Mouse (Mus musculus) lung, postnatal 0 days (tissue): Measurements from ENCODE around the gene Magi1. TPM values are rescaled to one million over a fixed set of nuclear protein-coding genes. Genes with fewer than 3 reads are reported as not detected.

Experiments used
- ATAC-seq: fragments of 200-750 bp; cut with Nextera tagmentation; 2 replicates; pipeline ENCODE4 v1.8.0; 2017; ENCODE audit warnings: moderate library complexity
- DNase-seq: peaks from one replicate; pipeline ENCODE4 v3.0.0-alpha.2; 2016; ENCODE audit warnings: low spot score
- H3K27ac ChIP-seq: fragments of 300-500 bp; sonication (generic); 2 replicates; pipeline ENCODE4 v1.5.1; 2014; ENCODE audit warnings: antibody characterized with exemption, mild to moderate bottlenecking, low read length, mixed read lengths
- H3K27me3 ChIP-seq: fragments of 300-500 bp; sonication (generic); replicated peaks from 2 replicates; pipeline ENCODE4 v1.6.1; 2014; ENCODE audit warnings: low read length, mixed read lengths; ENCODE audit not compliant: insufficient read depth
- H3K36me3 ChIP-seq: fragments of 300-500 bp; sonication (generic); 2 replicates; pipeline ENCODE4 v1.6.1; 2014; ENCODE audit warnings: low read length, mixed read lengths; ENCODE audit not compliant: insufficient read depth
- H3K4me1 ChIP-seq: fragments of 300-500 bp; sonication (generic); 2 replicates; pipeline ENCODE4 v1.6.1; 2014; ENCODE audit warnings: antibody characterized with exemption, low read depth, low read length, mixed read lengths; ENCODE audit not compliant: insufficient read depth
- H3K4me2 ChIP-seq: fragments of 300-500 bp; sonication (generic); replicated peaks from 2 replicates; pipeline ENCODE4 v1.6.1; 2014; ENCODE audit warnings: low read depth, mild to moderate bottlenecking, low read length, moderate library complexity, mixed read lengths
- H3K4me3 ChIP-seq: fragments of 300-500 bp; sonication (generic); 2 replicates; pipeline ENCODE4 v1.5.1; 2014; ENCODE audit warnings: low read depth, low read length
- H3K9ac ChIP-seq: fragments of 300-500 bp; sonication (generic); replicated peaks from 2 replicates; pipeline ENCODE4 v1.6.1; 2014; ENCODE audit warnings: low read depth, mild to moderate bottlenecking
- H3K9me3 ChIP-seq: fragments of 300-500 bp; sonication (generic); 2 replicates; pipeline ENCODE4 v1.6.1; 2016; ENCODE audit warnings: low read length, mixed read lengths
- CTCF ChIP-seq: IDR thresholded peaks from 2 replicates; pipeline ENCODE4 v1.5.1; 2016; ENCODE audit warnings: antibody characterized with exemption, mild to moderate bottlenecking
- EP300 ChIP-seq: IDR thresholded peaks from 2 replicates; pipeline ENCODE4 v1.6.1; 2016; ENCODE audit warnings: antibody characterized with exemption, mild to moderate bottlenecking, control low read depth
- WGBS: fragments of 180-500 bp; shearing (Covaris S2); extraction: QIAGEN DNeasy Blood & Tissue Kit; methylation state at CpG from one replicate; pipeline ENCODE4 v1.1.7; 2014; 5-methylcytosine and 5-hydroxymethylcytosine counted together
- polyA plus RNA-seq: library from polyadenylated mRNA; unstranded; fragments of >200 nt; fragmentation: Nextera tagmentation; extraction: Ambion mirVana; gene quantifications from 2 replicates; pipeline ENCODE4 v1.2.1, GENCODE M21; 2015

Magi1 gene
- polyA plus RNA-seq, 1 experiment from 2014 or later: 10.7 TPM

- no peaks in the 10 kb centered on the region for H3K9me3 ChIP-seq
- DNase-seq (no peak), ATAC-seq (no peak)
- H3K9ac ChIP-seq: no peak overlapping the region
- no peaks in the 10 kb centered on the region for H3K27me3 ChIP-seq
- no peak overlapping the region for H3K4me2 ChIP-seq
- no peaks in the 10 kb centered on the region for H3K36me3 ChIP-seq
- no peak overlapping the region for H3K27ac ChIP-seq
- 80% methylated on average over 4 of the region's 4 CpGs for WGBS
- TF ChIP-seq EP300: no peak
- TF ChIP-seq CTCF: no peak
- peaks cover 3% of the 10 kb centered on the region; the same call in 1 of the 2 replicates for H3K4me1 ChIP-seq
- H3K4me3 ChIP-seq: no peak overlapping the region
These were observed 207.7 kb downstream of the Magi1 start for GRCm38 (mm10) chr6:94075990-94076389.

GRCm38 (mm10) chr6:94075228-94075627 lies 208.5 kb downstream of the Magi1 start:
- no peak overlapping the region for H3K9ac ChIP-seq
- H3K27me3 ChIP-seq: no peaks in the 10 kb centered on the region
- H3K36me3 ChIP-seq: no peaks in the 10 kb centered on the region
- H3K4me3 ChIP-seq: no peak overlapping the region
- H3K27ac ChIP-seq: no peak overlapping the region
- DNase-seq (no peak), ATAC-seq (no peak)
- TF ChIP-seq CTCF: no peak
- H3K4me1 ChIP-seq: peaks cover 3% of the 10 kb centered on the region; the same call in 1 of the 2 replicates
- H3K9me3 ChIP-seq: no peaks in the 10 kb centered on the region
- H3K4me2 ChIP-seq: no peak overlapping the region
- WGBS: 42% methylated on average over 8 of the region's 8 CpGs

- Histone ChIP-seq H3K9ac (no peak overlapping the region), H3K9me3 (no peaks in the 10 kb centered on the region), H3K4me1 (no peaks in the 10 kb centered on the region; the same call in 1 of the 2 replicates), H3K27ac (no peak overlapping the region), H3K27me3 (no peaks in the 10 kb centered on the region), H3K4me2 (no peak overlapping the region), H3K4me3 (no peak overlapping the region), H3K36me3 (no peaks in the 10 kb centered on the region)
- ATAC-seq (no peak), DNase-seq (no peak)
- no peak for TF ChIP-seq EP300
- TF ChIP-seq CTCF: no peak
- 47% methylated on average over 5 of the region's 5 CpGs for WGBS
These were observed 212.0 kb downstream of the Magi1 start for GRCm38 (mm10) chr6:94071676-94072075.

- ATAC-seq: no peak
- DNase-seq: no peak
- no peaks in the 10 kb centered on the region for H3K27me3 ChIP-seq
- WGBS: 61% methylated on average over 3 of the region's 3 CpGs
- no peak overlapping the region for H3K4me2 ChIP-seq
- no peak overlapping the region for H3K27ac ChIP-seq
- H3K9ac ChIP-seq: no peak overlapping the region
- H3K4me1 ChIP-seq: no peaks in the 10 kb centered on the region; the same call in 1 of the 2 replicates
- TF ChIP-seq EP300 (no peak), CTCF (no peak)
- no peaks in the 10 kb centered on the region for H3K9me3 ChIP-seq
- H3K4me3 ChIP-seq: no peak overlapping the region
- no peaks in the 10 kb centered on the region for H3K36me3 ChIP-seq
These were observed 213.0 kb downstream of the Magi1 start for GRCm38 (mm10) chr6:94070702-94071101.

DNA sequence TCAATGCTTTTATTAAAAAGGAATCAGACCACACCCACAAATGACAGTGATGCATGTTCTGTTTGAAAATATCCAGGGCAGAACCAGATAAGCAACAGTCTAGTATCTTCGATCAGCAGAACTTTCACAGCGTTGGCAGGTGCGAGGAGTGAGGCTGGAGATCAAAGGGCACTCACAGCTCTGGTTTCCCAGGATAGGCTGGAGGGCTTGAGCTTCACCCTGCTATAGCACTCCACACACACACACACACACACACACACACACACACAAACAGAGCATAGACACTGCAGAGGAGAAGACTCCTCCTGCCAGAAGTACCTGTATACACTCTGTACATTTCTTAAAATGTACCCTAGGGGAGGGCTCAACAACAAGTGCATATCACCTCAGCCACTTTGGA lies 214.3 kb downstream of the Magi1 start:
- no peaks in the 10 kb centered on the region for H3K27me3 ChIP-seq
- no peaks in the 10 kb centered on the region for H3K9me3 ChIP-seq
- H3K4me3 ChIP-seq: no peak overlapping the region
- 22% methylated on average over 3 of the region's 3 CpGs for WGBS
- H3K4me2 ChIP-seq: no peak overlapping the region
- TF ChIP-seq CTCF (no peak), EP300 (no peak)
- ATAC-seq (no peak), DNase-seq (no peak)
- H3K27ac ChIP-seq: no peak overlapping the region
- H3K36me3 ChIP-seq: no peaks in the 10 kb centered on the region
- no peaks in the 10 kb centered on the region; the same call in 1 of the 2 replicates for H3K4me1 ChIP-seq
- H3K9ac ChIP-seq: no peak overlapping the region

- no peak for DNase-seq
- H3K4me1 ChIP-seq: no peaks in the 10 kb centered on the region; the same call in 1 of the 2 replicates
- no peak overlapping the region for H3K9ac ChIP-seq
- no peak overlapping the region for H3K27ac ChIP-seq
- H3K9me3 ChIP-seq: no peaks in the 10 kb centered on the region
- H3K4me2 ChIP-seq: no peak overlapping the region
- H3K4me3 ChIP-seq: no peak overlapping the region
- 54% methylated on average over 8 of the region's 8 CpGs for WGBS
- H3K27me3 ChIP-seq: no peaks in the 10 kb centered on the region
- TF ChIP-seq CTCF (no peak), EP300 (no peak)
- ATAC-seq: no peak
- H3K36me3 ChIP-seq: no peaks in the 10 kb centered on the region
These were observed 215.8 kb downstream of the Magi1 start for GRCm38 (mm10) chr6:94067741-94068450.
